Mouse (Mus musculus) liver, embryonic 11.5 days (tissue): ENCODE measurements around the gene Smarcad1. TPM values are rescaled to one million over a fixed set of nuclear protein-coding genes. Genes with fewer than 3 reads are reported as not detected.

Experiments used
- ATAC-seq: fragments of 200-750 bp; cut with Nextera tagmentation; replicated peaks from 2 replicates; pipeline ENCODE4 v1.8.0; 2017; ENCODE audit warnings: moderate number of reproducible peaks, mild to moderate bottlenecking, moderate TSS enrichment, moderate library complexity; ENCODE audit not compliant: low FRiP score
- DNase-seq: peaks from one replicate; pipeline ENCODE4 v3.0.0-alpha.2; 2017; ENCODE audit warnings: low spot score
- H3K27ac ChIP-seq: fragments of 300-500 bp; sonication (generic); 2 replicates; pipeline ENCODE4 v1.5.1; 2014; ENCODE audit warnings: mild to moderate bottlenecking, low read depth, low read length, control low read depth
- H3K27me3 ChIP-seq: fragments of 300-500 bp; sonication (generic); replicated peaks from 2 replicates; pipeline ENCODE4 v1.6.1; 2014; ENCODE audit warnings: low read length, mixed read lengths; ENCODE audit not compliant: control insufficient read depth, insufficient read depth
- H3K36me3 ChIP-seq: fragments of 300-500 bp; sonication (generic); 2 replicates; pipeline ENCODE4 v1.6.1; 2014; ENCODE audit warnings: mild to moderate bottlenecking, low read length, moderate library complexity, mixed read lengths; ENCODE audit not compliant: control insufficient read depth, insufficient read depth
- H3K4me1 ChIP-seq: fragments of 300-500 bp; sonication (generic); replicated peaks from 2 replicates; pipeline ENCODE4 v1.6.1; 2014; ENCODE audit warnings: low read length, mixed read lengths; ENCODE audit not compliant: control insufficient read depth, insufficient read depth
- H3K4me2 ChIP-seq: fragments of 300-500 bp; sonication (generic); 2 replicates; pipeline ENCODE4 v1.6.1; 2014; ENCODE audit warnings: mild to moderate bottlenecking, control low read depth, moderate library complexity
- H3K4me3 ChIP-seq: fragments of 300-500 bp; sonication (generic); 2 replicates; pipeline ENCODE4 v1.5.1; 2014; ENCODE audit warnings: low read depth, low read length, control low read depth
- H3K9ac ChIP-seq: fragments of 300-500 bp; sonication (generic); 2 replicates; pipeline ENCODE4 v1.6.1; 2014; ENCODE audit warnings: low read depth, low read length, control low read depth
- H3K9me3 ChIP-seq: fragments of 300-500 bp; sonication (generic); 2 replicates; pipeline ENCODE4 v1.6.1; 2016; ENCODE audit warnings: low read length, inconsistent platforms, mixed read lengths; ENCODE audit not compliant: control insufficient read depth
- WGBS: fragments of 180-500 bp; shearing (Covaris S2); extraction: QIAGEN DNeasy Blood & Tissue Kit; methylation state at CpG from one replicate; pipeline ENCODE4 v1.1.7; 2014; 5-methylcytosine and 5-hydroxymethylcytosine counted together
- polyA plus RNA-seq: library from polyadenylated mRNA; unstranded; fragments of >200 nt; fragmentation: Nextera tagmentation; extraction: Ambion mirVana; gene quantifications from 2 replicates; pipeline ENCODE4 v1.2.1, GENCODE M21; 2014

Gene Smarcad1
- polyA plus RNA-seq, 1 experiment from 2014 or later: 52.2 TPM

DNA sequence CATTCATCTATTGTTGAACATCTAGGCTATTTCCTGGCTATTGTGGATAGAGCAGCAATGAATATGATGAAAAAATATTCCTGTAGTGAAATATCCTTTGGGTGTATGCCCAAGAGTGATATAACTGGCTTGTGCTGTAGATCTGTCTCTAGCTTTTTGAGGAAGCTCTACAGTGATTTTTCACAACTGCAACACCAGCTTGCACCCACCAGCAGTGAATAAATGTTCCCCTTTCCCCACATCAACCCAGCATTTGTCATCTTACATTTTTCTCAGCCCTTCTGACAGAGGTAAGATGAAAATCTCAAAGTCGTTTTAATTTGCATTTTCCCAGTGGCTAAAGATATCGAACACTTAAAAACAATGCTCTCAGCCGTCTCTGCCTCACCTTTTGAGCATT is 111.2 kb downstream of the Smarcad1 start:
- Histone ChIP-seq H3K27ac (no peak overlapping the region), H3K4me2 (no peak overlapping the region), H3K4me3 (no peak overlapping the region), H3K4me1 (no peaks in the 10 kb centered on the region), H3K27me3 (no peaks in the 10 kb centered on the region), H3K36me3 (no peaks in the 10 kb centered on the region), H3K9me3 (no peaks in the 10 kb centered on the region), H3K9ac (no peak overlapping the region)
- 68% methylated on average over 3 of the region's 3 CpGs for WGBS
- no peak for DNase-seq
- ATAC-seq: no peak

- no peak overlapping the region for H3K4me3 ChIP-seq
- H3K36me3 ChIP-seq: no peaks in the 10 kb centered on the region
- no peaks in the 10 kb centered on the region for H3K9me3 ChIP-seq
- H3K4me2 ChIP-seq: no peak overlapping the region
- H3K4me1 ChIP-seq: no peaks in the 10 kb centered on the region
- DNase-seq (no peak), ATAC-seq (no peak)
- 94% methylated on average over 4 of the region's 4 CpGs for WGBS
- no peak overlapping the region for H3K9ac ChIP-seq
- no peaks in the 10 kb centered on the region for H3K27me3 ChIP-seq
- no peak overlapping the region for H3K27ac ChIP-seq
These were observed 114.7 kb downstream of the Smarcad1 start for GRCm38 (mm10) chr6:65157042-65157441.

- H3K4me2 ChIP-seq: no peak overlapping the region
- H3K4me1 ChIP-seq: no peaks in the 10 kb centered on the region
- H3K27me3 ChIP-seq: no peaks in the 10 kb centered on the region
- no peak overlapping the region for H3K4me3 ChIP-seq
- H3K9ac ChIP-seq: no peak overlapping the region
- DNase-seq (no peak), ATAC-seq (no peak)
- WGBS: 86% methylated on average over 4 of the region's 4 CpGs
- no peaks in the 10 kb centered on the region for H3K36me3 ChIP-seq
- H3K27ac ChIP-seq: no peak overlapping the region
- H3K9me3 ChIP-seq: no peaks in the 10 kb centered on the region
These were observed 117.1 kb downstream of the Smarcad1 start for GRCm38 (mm10) chr6:65159381-65159942.

- Histone ChIP-seq H3K4me2 (no peak overlapping the region), H3K4me1 (no peaks in the 10 kb centered on the region), H3K9ac (no peak overlapping the region), H3K9me3 (no peaks in the 10 kb centered on the region), H3K4me3 (no peak overlapping the region), H3K27me3 (no peaks in the 10 kb centered on the region), H3K27ac (no peak overlapping the region), H3K36me3 (no peaks in the 10 kb centered on the region)
- ATAC-seq: no peak
- WGBS: 50% methylated on average over 6 of the region's 6 CpGs
- DNase-seq: no peak
These were observed 121.8 kb downstream of the Smarcad1 start for GRCm38 (mm10) chr6:65164137-65164536.

- Histone ChIP-seq H3K27ac (no peak overlapping the region), H3K9ac (no peak overlapping the region), H3K4me3 (no peak overlapping the region), H3K9me3 (no peaks in the 10 kb centered on the region), H3K27me3 (no peaks in the 10 kb centered on the region), H3K4me2 (no peak overlapping the region), H3K36me3 (no peaks in the 10 kb centered on the region), H3K4me1 (no peaks in the 10 kb centered on the region)
- no peak for ATAC-seq
- whole genome bisulfite sequencing: 43% methylated on average over 5 of the region's 5 CpGs
- no peak for DNase-seq
These were observed 122.6 kb downstream of the Smarcad1 start for GRCm38 (mm10) chr6:65164977-65165376.

Other genes with a start within 250 kb of the Smarcad1 start
- 3.0 and 5.3 TPM in 2 replicates for gene Hpgds, start 102.3 kb downstream of the Smarcad1 start, polyA plus RNA-seq